Mouse (Mus musculus) MEL (cell line): ENCODE data around the gene Tgfbr3l. TPM values are rescaled to one million over a fixed set of nuclear protein-coding genes. Genes with fewer than 3 reads are reported as not detected.

Source experiments
- DNase-seq: peaks from one replicate; pipeline ENCODE4 v3.0.0; 2011; ENCODE audit warnings: low read depth, low spot score
- H3K27ac ChIP-seq: 2 replicates; pipeline ENCODE4 v1.5.1; 2012; ENCODE audit warnings: low read depth, mild to moderate bottlenecking, control low read depth, low read length, moderate library complexity; ENCODE audit not compliant: control insufficient read depth
- H3K27me3 ChIP-seq, 2 experiments: fragments of 150-350 bp in 1 of 2; sonication (generic) in 1 of 2; 2 replicates each; pipeline ENCODE4 v1.6.1; 2012; ENCODE audit warnings: low read length in 2 of 2, mild to moderate bottlenecking in 2 of 2, improper control_type of control experiment in 1 of 2, moderate library complexity in 1 of 2; ENCODE audit not compliant: insufficient read depth in 2 of 2, control insufficient read depth in 1 of 2
- H3K36me3 ChIP-seq, 2 experiments: 2 replicates each; pipeline ENCODE4 v1.6.1; 2012 to 2014; ENCODE audit warnings: low read length in 2 of 2, improper control_type of control experiment in 1 of 2, inconsistent platforms in 1 of 2, mild to moderate bottlenecking in 1 of 2; ENCODE audit not compliant: insufficient read depth in 2 of 2, control insufficient read depth in 1 of 2
- H3K4me1 ChIP-seq, 2 experiments: fragments of 150-350 bp in 1 of 2; sonication (generic) in 1 of 2; 2 replicates each; pipeline ENCODE4 v1.6.1; 2012; ENCODE audit warnings: low read length in 2 of 2, improper control_type of control experiment in 1 of 2, mild to moderate bottlenecking in 1 of 2; ENCODE audit not compliant: insufficient read depth in 2 of 2, control insufficient read depth in 1 of 2
- H3K4me3 ChIP-seq, 2 experiments: fragments of 150-350 bp in 1 of 2; sonication (generic) in 1 of 2; 2 replicates each; pipeline ENCODE4 v1.5.1; 2012; ENCODE audit warnings: low read depth in 2 of 2, low read length in 2 of 2, mild to moderate bottlenecking in 2 of 2, moderate library complexity in 2 of 2, control low read depth in 1 of 2, improper control_type of control experiment in 1 of 2; ENCODE audit not compliant: control insufficient read depth in 1 of 2, insufficient read depth in 1 of 2
- H3K79me2 ChIP-seq: 2 replicates; pipeline ENCODE4 v1.6.1; 2012; ENCODE audit warnings: mild to moderate bottlenecking, low read length, moderate library complexity; ENCODE audit not compliant: control insufficient read depth, poor library complexity, insufficient read depth
- H3K9ac ChIP-seq: 2 replicates; pipeline ENCODE4 v1.6.1; 2012; ENCODE audit warnings: low read depth, mild to moderate bottlenecking, control low read depth, low read length, moderate library complexity; ENCODE audit not compliant: control insufficient read depth, poor library complexity, severe bottlenecking
- H3K9me3 ChIP-seq: fragments of 150-350 bp; sonication (generic); replicated peaks from 2 replicates; pipeline ENCODE4 v1.6.1; 2012; ENCODE audit warnings: mild to moderate bottlenecking, low read length, improper control_type of control experiment, moderate library complexity; ENCODE audit not compliant: insufficient read depth
- BHLHE40 ChIP-seq: IDR thresholded peaks from 2 replicates; pipeline ENCODE4 v1.6.1; 2012; ENCODE audit warnings: low read depth, mild to moderate bottlenecking, inconsistent platforms, low read length, improper control_type of control experiment, borderline replicate concordance
- CHD1 ChIP-seq: IDR thresholded peaks from 2 replicates; pipeline ENCODE4 v1.6.1; 2012; ENCODE audit warnings: low read depth, mild to moderate bottlenecking, inconsistent platforms, low read length, improper control_type of control experiment
- CTCF ChIP-seq, 3 experiments: IDR thresholded peaks in 2 of 3; conservative IDR thresholded peaks in 1 of 3; 2 replicates each; pipeline ENCODE4 v1.5.1; 2011 to 2012; ENCODE audit warnings: low read length in 3 of 3, low read depth in 2 of 3, mild to moderate bottlenecking in 2 of 3, improper control_type of control experiment in 1 of 3, inconsistent platforms in 1 of 3, mixed read lengths in 1 of 3, moderate library complexity in 1 of 3; ENCODE audit not compliant: control insufficient read depth in 1 of 3, insufficient read depth in 1 of 3, poor library complexity in 1 of 3, severe bottlenecking in 1 of 3
- E2F4 ChIP-seq: IDR thresholded peaks from 2 replicates; pipeline ENCODE4 v1.6.1; 2011; ENCODE audit warnings: low read depth, low read length, improper control_type of control experiment, borderline replicate concordance
- ELF1 ChIP-seq: IDR thresholded peaks from 2 replicates; pipeline ENCODE4 v1.6.1; 2014; ENCODE audit warnings: low read depth, mild to moderate bottlenecking, inconsistent platforms, low read length, improper control_type of control experiment, moderate library complexity
- EP300 ChIP-seq, 2 experiments: IDR thresholded peaks; 2 replicates each; pipeline ENCODE4 v1.6.1; 2011; ENCODE audit warnings: improper control_type of control experiment in 2 of 2, low read length in 2 of 2, low read depth in 1 of 2, mild to moderate bottlenecking in 1 of 2
- ETS1 ChIP-seq: IDR thresholded peaks from 2 replicates; pipeline ENCODE4 v1.6.1; 2012; ENCODE audit warnings: low read depth, mild to moderate bottlenecking, inconsistent platforms, low read length, improper control_type of control experiment, moderate library complexity
- GATA1 ChIP-seq: IDR thresholded peaks from 2 replicates; pipeline ENCODE4 v1.6.1; 2011; ENCODE audit warnings: low read depth, low read length, improper control_type of control experiment
- HCFC1 ChIP-seq: IDR thresholded peaks from 2 replicates; pipeline ENCODE4 v1.6.1; 2012; ENCODE audit warnings: low read depth, mild to moderate bottlenecking, inconsistent platforms, low read length, improper control_type of control experiment, moderate library complexity
- JUND ChIP-seq: IDR thresholded peaks from 2 replicates; pipeline ENCODE4 v1.6.1; 2011; ENCODE audit warnings: low read depth, mild to moderate bottlenecking, improper control_type of control experiment, low read length
- KAT2A ChIP-seq: conservative IDR thresholded peaks from 2 replicates; pipeline ENCODE4 v1.6.1; 2012; ENCODE audit warnings: low read depth, low read length, improper control_type of control experiment, inconsistent platforms
- MAFK ChIP-seq: IDR thresholded peaks from 2 replicates; pipeline ENCODE4 v1.6.1; 2011; ENCODE audit warnings: low read depth, mild to moderate bottlenecking, low read length, improper control_type of control experiment, borderline replicate concordance
- MAX ChIP-seq: IDR thresholded peaks from 2 replicates; pipeline ENCODE4 v1.6.1; 2011; ENCODE audit warnings: low read length, improper control_type of control experiment
- MAZ ChIP-seq: IDR thresholded peaks from 2 replicates; pipeline ENCODE4 v1.6.1; 2012; ENCODE audit warnings: low read depth, mild to moderate bottlenecking, inconsistent platforms, low read length, improper control_type of control experiment
- MEF2A ChIP-seq: IDR thresholded peaks from 2 replicates; pipeline ENCODE4 v1.6.1; 2014; ENCODE audit warnings: low read depth, mild to moderate bottlenecking, inconsistent platforms, low read length, improper control_type of control experiment; ENCODE audit not compliant: poor library complexity, insufficient replicate concordance, severe bottlenecking; ENCODE audit errors: extremely low read depth
- MXI1 ChIP-seq: IDR thresholded peaks from 2 replicates; pipeline ENCODE4 v1.6.1; 2011; ENCODE audit warnings: mild to moderate bottlenecking, low read depth, low read length, improper control_type of control experiment
- MYC ChIP-seq: IDR thresholded peaks from 2 replicates; pipeline ENCODE4 v1.6.1; 2011; ENCODE audit warnings: low read depth, mild to moderate bottlenecking, low read length, improper control_type of control experiment, moderate library complexity
- NELFE ChIP-seq: IDR thresholded peaks from 2 replicates; pipeline ENCODE4 v1.6.1; 2011; ENCODE audit warnings: low read depth, low read length, improper control_type of control experiment
- POLR2A ChIP-seq, 2 experiments: IDR thresholded peaks; 2 replicates each; pipeline ENCODE4 v1.6.1; 2011 to 2012; ENCODE audit warnings: low read length in 2 of 2, mild to moderate bottlenecking in 2 of 2, control low read depth in 1 of 2, improper control_type of control experiment in 1 of 2, low read depth in 1 of 2, moderate library complexity in 1 of 2; ENCODE audit not compliant: control insufficient read depth in 1 of 2, insufficient read depth in 1 of 2, poor library complexity in 1 of 2
- POLR2AphosphoS2 ChIP-seq: IDR thresholded peaks from 2 replicates; pipeline ENCODE4 v1.6.1; 2011; ENCODE audit warnings: low read length, improper control_type of control experiment
- POLR2AphosphoS5 ChIP-seq: IDR thresholded peaks from 2 replicates; pipeline ENCODE4 v1.6.1; 2012; ENCODE audit warnings: low read depth, borderline replicate concordance, mild to moderate bottlenecking, inconsistent platforms, low read length, moderate library complexity, mixed read lengths
- RAD21 ChIP-seq: IDR thresholded peaks from 2 replicates; pipeline ENCODE4 v1.6.1; 2011; ENCODE audit warnings: mild to moderate bottlenecking, low read depth, low read length, improper control_type of control experiment
- RCOR1 ChIP-seq: IDR thresholded peaks from 2 replicates; pipeline ENCODE4 v1.6.1; 2012; ENCODE audit warnings: low read depth, mild to moderate bottlenecking, inconsistent platforms, low read length, improper control_type of control experiment
- SIN3A ChIP-seq: IDR thresholded peaks from 2 replicates; pipeline ENCODE4 v1.6.1; 2012; ENCODE audit warnings: low read length, improper control_type of control experiment, inconsistent platforms
- SMC3 ChIP-seq: IDR thresholded peaks from 2 replicates; pipeline ENCODE4 v1.6.1; 2011; ENCODE audit warnings: low read depth, low read length, improper control_type of control experiment
- TBP ChIP-seq: IDR thresholded peaks from 2 replicates; pipeline ENCODE4 v1.8.0; 2011; ENCODE audit warnings: low read depth, low read length, improper control_type of control experiment
- TCF12 ChIP-seq: IDR thresholded peaks from 2 replicates; pipeline ENCODE4 v1.6.1; 2014; ENCODE audit warnings: low read depth, mild to moderate bottlenecking, inconsistent platforms, low read length, improper control_type of control experiment, moderate library complexity
- UBTF ChIP-seq: IDR thresholded peaks from 2 replicates; pipeline ENCODE4 v1.6.1; 2012; ENCODE audit warnings: low read depth, mild to moderate bottlenecking, inconsistent platforms, low read length, improper control_type of control experiment, moderate library complexity, borderline replicate concordance; ENCODE audit not compliant: insufficient read depth
- USF1 ChIP-seq: IDR thresholded peaks from 2 replicates; pipeline ENCODE4 v1.6.1; 2014; ENCODE audit warnings: low read depth, mild to moderate bottlenecking, inconsistent platforms, low read length, improper control_type of control experiment, moderate library complexity
- USF2 ChIP-seq, 2 experiments: IDR thresholded peaks; 2 replicates each; pipeline ENCODE4 v1.6.1; 2011 to 2012; ENCODE audit warnings: improper control_type of control experiment in 2 of 2, low read length in 2 of 2, borderline replicate concordance in 1 of 2, inconsistent platforms in 1 of 2, low read depth in 1 of 2, mild to moderate bottlenecking in 1 of 2; ENCODE audit not compliant: insufficient read depth in 1 of 2
- ZC3H11A ChIP-seq: IDR thresholded peaks from 2 replicates; pipeline ENCODE4 v1.6.1; 2012; ENCODE audit warnings: low read depth, mild to moderate bottlenecking, inconsistent platforms, low read length, improper control_type of control experiment
- ZKSCAN1 ChIP-seq: IDR thresholded peaks from 2 replicates; pipeline ENCODE4 v1.6.1; 2012; ENCODE audit warnings: low read depth, mild to moderate bottlenecking, inconsistent platforms, low read length, improper control_type of control experiment, moderate library complexity
- ZMIZ1 ChIP-seq: IDR thresholded peaks from 2 replicates; pipeline ENCODE4 v1.6.1; 2012; ENCODE audit warnings: low read depth, mild to moderate bottlenecking, inconsistent platforms, low read length, improper control_type of control experiment, moderate library complexity
- ZNF384 ChIP-seq: IDR thresholded peaks from 2 replicates; pipeline ENCODE4 v1.6.1; 2012; ENCODE audit warnings: low read depth, mild to moderate bottlenecking, inconsistent platforms, low read length, improper control_type of control experiment
- polyA plus RNA-seq, 2 experiments: library from polyadenylated mRNA; stranded (reverse) in 1 of 2; unstranded in 1 of 2; fragments of >175 nt in 1 of 2; fragments of >200 nt in 1 of 2; gene quantifications; 2 replicates each; pipeline versions ENCODE4 v1.2.1 to v1.2.4; 2012; ENCODE audit warnings: low replicate concordance in 2 of 2, low read depth in 1 of 2; ENCODE audit not compliant: insufficient read length in 2 of 2, insufficient read depth in 1 of 2, missing spikeins in 1 of 2
- total RNA-seq: library from RNA; depleted of rRNA; stranded (reverse); fragments of 300-350 nt; gene quantifications from 2 replicates; pipeline ENCODE4 v1.2.3, GENCODE M21; 2012

The Tgfbr3l gene
- total and polyA plus RNA-seq, 3 experiments: 2.2 to 14.2 TPM; not detected in 1

- Histone ChIP-seq H3K9me3 (no peaks in the 10 kb centered on the region), H3K79me2 (peaks cover 32% of the 10 kb centered on the region), H3K4me3 (peak within 1 kb of the TSS; percentile 82 to 91), H3K9ac (peak within 1 kb of the TSS; percentile 86), H3K36me3 (peaks cover 2 to 15% of the 10 kb centered on the region in 2 experiments; a peak in 3 of 4 replicates), H3K27ac (peak within 1 kb of the TSS; percentile 93), H3K4me1 (peaks cover 0 to 18% of the 10 kb centered on the region in 2 experiments; a peak in 2 of 4 replicates), H3K27me3 (no peaks in the 10 kb centered on the region)
- DNase-seq: peak; percentile 99
- TF ChIP-seq MAFK (no peak), CHD1 (no peak), MAX (peak; percentile 86; the same call in 1 of the 2 replicates), POLR2AphosphoS5 (no peak; the same call in 1 of the 2 replicates), POLR2A (IDR thresholded peaks at IDR 0.05; ENCODE audit: control insufficient read depth in 1 of 2, insufficient read depth in 1 of 2, low read depth in 1 of 2, low read length in 2 of 2, poor library complexity in 1 of 2) (peak; percentile 65 to 93), BHLHE40 (peak; percentile 75; the same call in 1 of the 2 replicates), CTCF (IDR thresholded peaks at IDR 0.05 in 2 of 3, conservative IDR thresholded peaks at IDR 0.05 in 1 of 3; ENCODE audit: control insufficient read depth in 1 of 3, insufficient read depth in 1 of 3, low read depth in 2 of 3, low read length in 3 of 3, poor library complexity in 1 of 3, severe bottlenecking in 1 of 3) (peak in 2 of 3 experiments; percentile 41 to 47; a peak in 3 of 6 replicates), ELF1 (peak; percentile 70), JUND (no peak), ZNF384 (peak; percentile 98), TCF12 (peak; percentile 70), MXI1 (peak; percentile 84; the same call in 1 of the 2 replicates), SMC3 (0 out of 2 replicates have a peak, but pooled peaks have one; percentile 1), MEF2A (no peak), MAZ (peak; percentile 92), ZKSCAN1 (no peak), GATA1 (peak; percentile 26; the same call in 1 of the 2 replicates), EP300 (IDR thresholded peaks at IDR 0.05; ENCODE audit: low read depth in 1 of 2, low read length in 2 of 2) (peak in 1 of 2 experiments; percentile 13; a peak in 1 of 4 replicates), E2F4 (no peak), USF1 (peak; percentile 71), NELFE (peak; percentile 85), MYC (peak; percentile 93; the same call in 1 of the 2 replicates), SIN3A (peak; percentile 69; the same call in 1 of the 2 replicates), ZMIZ1 (peak; percentile 90), POLR2AphosphoS2 (peak; percentile 86), ZC3H11A (no peak), RCOR1 (no peak), HCFC1 (peak; percentile 87), KAT2A (no peak; the same call in 1 of the 2 replicates), USF2 (IDR thresholded peaks at IDR 0.05; ENCODE audit: borderline replicate concordance in 1 of 2, insufficient read depth in 1 of 2, low read depth in 1 of 2, low read length in 2 of 2) (no peak), TBP (peak; percentile 77), RAD21 (no peak), UBTF (no peak), ETS1 (no peak; the same call in 1 of the 2 replicates)
Measured at GRCm38 (mm10) chr8:4238434-4239192, 9.4 kb upstream of the Tgfbr3l start, which contains the start of the genes Map2k7 and Gm49320. Gene Map2k7 (plus strand): TSS chr8:4238740. Gene Gm49320 (plus strand): TSS chr8:4238865.
